Mouse (Mus musculus) layer of hippocampus, adult 9-11 months (tissue): ENCODE results near the gene Gm48551.

Source experiments
- DNase-seq: peaks from one replicate; pipeline ENCODE4 v3.0.0; 2022

Gene Gm48551

DNA sequence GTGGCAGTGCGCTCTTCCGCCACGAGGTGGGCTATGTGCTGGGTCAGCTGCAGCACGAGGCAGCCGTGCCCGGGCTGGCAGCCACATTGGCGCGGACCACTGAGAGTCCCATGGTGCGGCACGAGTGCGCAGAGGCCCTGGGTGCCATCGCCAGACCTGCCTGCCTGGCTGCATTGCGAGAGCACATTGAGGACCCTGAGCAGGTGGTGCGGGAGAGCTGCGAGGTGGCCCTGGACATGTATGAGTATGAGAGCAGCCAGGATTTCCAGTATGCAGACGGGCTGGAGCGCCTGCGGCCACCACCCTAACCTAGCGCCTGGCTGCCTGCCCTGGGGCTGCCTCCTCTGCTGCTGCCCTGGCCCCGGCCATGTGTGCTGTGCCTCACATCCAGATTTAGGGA, 3.5 kb downstream of the Gm48551 start:
- DNase-seq, result no peak

DNA sequence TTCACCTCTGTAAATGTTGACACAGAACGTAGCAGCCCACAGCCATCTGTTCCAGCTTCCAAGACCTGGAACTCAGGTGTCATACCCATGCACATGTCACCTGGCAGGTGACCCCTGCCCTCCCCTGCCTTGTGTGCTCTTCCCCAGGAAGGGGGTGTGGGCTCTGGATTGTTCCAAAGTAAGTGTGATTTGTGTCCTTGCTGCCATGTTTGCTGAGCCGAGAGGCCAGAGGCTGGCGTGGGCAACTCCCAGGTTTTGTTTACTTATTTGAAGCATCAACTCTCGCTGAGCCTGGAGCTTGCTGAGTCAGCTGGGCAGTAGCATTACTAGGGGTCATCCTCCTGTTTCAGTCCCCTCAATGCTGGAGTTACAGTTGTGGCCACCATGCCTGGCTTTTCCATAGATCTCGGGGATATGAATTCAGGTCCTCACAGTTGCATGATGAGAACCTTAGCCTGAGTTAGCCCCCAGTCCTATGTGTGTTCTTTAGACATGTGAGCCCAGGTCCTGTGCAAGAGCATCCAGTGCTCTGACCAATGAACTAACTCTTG, 4.3 kb downstream of the Gm48551 start, which contains the start of gene Gm48552:
Gm48552 (plus strand) TSS at position 501 of the 551 bp plus-strand sequence.
- no peak for DNase-seq

DNA sequence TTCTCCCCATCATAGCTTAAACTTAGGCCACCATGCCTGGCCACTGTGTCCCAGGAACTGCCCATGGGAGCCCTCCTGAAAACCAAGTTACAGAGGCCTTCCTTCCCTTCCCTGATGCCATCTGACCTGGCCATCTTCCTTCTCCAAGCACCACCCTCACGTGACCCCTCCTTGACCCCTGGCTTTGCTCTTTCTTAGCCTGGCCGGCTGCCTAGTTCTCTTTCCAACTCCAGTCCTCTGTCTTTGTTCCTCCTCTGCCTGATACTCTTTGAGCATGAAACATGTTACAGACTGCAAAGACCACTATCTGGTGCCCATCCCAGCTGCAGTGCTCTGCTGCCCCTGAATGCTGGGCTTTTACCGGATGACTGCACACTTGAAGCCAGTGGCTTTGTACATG, 5.1 kb downstream of the Gm48551 start:
- DNase-seq, result no peak

DNA sequence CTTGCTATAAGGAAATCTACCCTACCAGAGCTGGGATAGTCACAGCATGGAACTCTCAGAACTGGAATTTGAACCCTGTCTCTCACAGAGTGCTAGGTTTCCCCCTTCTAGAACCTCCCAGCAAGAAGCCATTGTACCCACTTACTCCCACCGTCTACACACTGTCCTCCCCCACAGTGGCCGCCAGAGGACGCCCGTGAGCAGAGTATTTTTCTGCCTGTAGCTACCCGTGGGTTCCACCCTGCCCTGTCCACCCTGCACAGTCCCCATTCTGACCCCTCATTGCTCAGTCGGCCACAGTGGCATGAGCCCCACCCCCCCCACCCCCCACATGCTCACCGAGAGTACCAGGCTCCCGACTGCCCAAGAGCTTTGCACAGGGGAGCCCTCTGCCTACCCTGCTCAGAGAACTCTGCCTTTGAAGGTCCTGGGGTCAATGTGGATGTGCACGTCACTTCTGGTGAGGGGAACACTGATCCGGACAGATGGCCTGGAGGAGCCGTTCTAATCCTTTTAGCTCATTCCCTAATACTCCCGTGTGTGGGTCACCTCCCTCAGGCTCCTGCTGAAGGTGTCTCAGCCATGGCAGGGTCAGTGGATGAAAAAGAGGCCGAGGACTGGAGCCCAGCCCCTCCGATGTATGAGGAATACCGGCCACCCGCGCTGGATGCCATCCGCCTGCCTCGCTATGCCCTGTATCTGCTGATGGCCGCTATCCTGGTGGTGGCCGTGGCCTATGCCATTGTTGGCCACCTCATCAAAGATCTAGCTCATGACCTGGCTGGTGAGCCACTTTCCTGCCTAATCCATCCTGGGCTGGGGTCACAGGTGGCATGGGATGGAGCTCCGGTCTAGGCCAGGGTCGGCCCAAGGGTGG, 5.8 kb downstream of the Gm48551 start:
- no peak for DNase-seq

DNA sequence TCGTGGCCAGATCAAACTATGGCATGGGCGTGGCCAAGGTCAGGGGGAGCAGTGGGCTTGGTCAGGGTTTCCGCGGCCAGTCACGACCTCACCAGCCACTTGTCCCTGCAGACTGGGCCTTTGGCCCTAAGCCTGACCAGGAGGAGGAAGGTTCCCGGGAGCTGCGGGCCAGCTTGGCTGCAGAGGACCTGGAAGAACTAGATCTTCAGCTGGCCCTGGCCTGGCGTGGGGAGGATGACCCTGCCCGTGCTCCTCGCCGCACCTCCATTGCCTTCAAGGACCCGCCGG, 6.4 kb downstream of the Gm48551 start:
- DNase-seq, result no peak

DNA sequence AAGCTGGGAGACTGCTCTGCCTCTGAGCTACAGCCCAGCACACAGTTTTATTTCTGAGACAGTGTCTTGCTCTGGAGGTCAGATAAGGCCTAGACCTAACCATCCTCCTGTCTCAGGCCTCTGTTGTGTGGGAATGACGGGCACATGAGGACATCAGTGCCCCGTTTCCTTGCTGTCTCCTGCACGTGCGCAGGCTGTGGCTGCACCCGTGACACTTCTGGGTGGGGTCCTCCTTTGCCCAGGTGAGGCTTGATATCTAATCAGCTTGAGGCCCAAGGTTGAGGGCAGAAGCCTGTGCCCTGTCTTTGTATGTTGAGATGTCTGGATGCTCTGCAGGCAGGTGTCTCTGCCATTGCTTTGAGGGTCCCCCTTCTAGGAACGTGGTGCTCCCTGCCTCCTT, 8.0 kb downstream of the Gm48551 start:
- no peak for DNase-seq

DNA sequence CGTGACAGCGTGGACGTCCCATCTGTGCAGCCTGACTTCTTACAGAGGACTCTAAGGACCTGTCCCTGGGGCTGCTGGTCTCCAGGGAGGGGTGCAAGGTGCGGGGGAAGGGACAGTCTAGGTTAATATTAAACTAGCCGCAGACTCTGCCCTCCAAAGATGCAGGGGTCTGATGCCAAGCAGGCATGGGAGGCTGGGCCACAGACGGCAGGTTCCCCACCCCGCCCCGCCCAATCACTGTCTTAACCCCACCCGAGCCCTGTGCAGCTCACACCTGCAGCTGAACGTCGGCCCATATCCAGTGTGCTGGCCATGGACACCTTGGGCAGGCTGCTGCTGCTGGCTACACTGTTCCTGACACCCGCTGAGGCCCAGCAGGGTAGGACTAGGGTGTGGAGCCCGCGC, 8.5 kb downstream of the Gm48551 start, which contains the start of gene Smim24:
Smim24 (plus strand) TSS at position 271 of the 405 bp plus-strand sequence.
- no peak for DNase-seq

DNA sequence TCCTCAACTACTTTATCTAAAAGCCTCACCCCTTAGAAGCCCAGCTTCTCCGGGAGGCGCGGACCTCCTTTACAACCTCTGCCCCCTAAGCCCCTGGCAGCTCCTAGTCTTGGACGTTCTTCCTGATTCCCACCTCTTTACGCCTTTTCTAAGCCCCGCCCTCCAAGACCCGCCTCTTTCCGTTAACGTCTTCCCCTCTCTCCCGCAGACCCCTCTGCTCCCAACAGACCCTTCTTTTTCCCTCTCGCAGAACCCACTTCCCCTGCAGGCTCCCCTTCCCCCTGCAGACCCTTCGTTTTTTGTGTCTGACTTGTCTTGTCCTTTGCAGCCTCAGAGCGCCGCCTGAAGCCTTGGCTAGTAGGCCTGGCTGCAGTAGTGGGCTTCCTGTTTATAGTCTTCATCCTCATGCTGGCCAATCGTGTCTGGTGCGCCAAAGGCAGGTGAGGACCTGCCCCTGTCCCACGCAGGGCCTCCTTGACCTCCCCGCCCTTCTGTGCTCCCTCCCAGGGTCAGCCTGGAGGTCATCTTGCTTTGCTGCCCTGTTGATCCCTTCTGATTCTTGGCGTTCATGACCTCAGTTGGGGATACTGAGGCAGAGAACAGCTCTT, 9.3 kb downstream of the Gm48551 start:
- DNase-seq, result no peak

DNA sequence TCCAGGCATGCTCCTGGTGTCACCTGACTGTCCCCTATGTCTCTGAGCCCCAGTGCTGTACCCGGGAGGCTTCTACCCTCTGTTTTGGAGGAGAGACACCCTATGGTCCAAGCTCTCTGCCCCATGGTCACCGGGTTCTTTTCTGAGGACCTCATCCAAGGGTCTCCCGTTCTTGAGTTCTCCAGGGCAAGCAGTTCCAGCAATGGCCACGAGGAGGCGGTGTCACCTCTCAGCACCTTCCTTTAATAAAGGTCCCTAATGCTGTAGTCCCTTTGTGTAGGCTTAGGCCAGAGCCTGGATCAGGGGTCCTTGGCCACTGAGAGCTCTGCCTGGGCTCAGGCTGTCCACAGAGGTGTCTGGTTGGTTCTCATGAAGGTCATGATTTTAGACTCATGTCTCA, 10.9 kb downstream of the Gm48551 start:
- no peak for DNase-seq

DNA sequence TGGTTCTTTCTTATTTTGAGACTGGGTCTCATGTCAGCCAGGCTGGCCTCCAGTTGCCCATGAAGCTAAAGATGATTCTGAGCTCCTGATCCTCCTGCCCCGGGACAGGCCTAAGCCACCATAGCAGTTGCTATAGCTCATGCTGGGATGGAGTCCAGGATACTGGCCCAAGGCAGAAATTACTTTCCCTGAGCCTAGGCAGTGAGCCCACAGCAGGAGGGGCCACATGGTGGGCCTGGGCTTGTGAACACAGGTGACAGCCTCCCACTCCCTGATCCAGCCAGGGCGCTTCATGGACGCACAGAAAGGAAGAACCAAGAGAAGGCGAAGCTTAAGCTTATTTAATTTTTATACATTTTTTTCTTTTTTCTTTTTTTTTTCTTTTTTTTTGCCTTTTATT, 11.6 kb downstream of the Gm48551 start:
- DNase-seq, result no peak

DNA sequence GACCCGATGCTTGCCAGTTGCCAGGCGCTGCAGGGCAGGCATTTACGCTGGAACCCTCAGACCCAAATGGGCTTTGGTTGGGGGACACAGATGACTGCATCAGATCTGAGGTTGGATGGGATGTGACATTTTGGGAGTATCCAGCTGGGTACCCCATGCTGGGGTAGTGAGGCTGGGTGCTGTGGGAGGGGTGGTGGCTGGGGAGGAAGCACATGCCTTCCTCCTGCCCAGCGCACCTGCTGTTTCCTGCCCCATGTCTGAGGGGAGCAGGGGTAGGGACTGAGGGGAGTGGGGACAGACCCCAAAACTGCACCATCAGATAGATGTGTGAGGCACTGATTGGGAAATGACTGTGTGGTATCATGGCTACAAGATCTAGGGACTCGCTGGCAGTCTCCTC, 12.5 kb downstream of the Gm48551 start:
- DNase-seq, result no peak

DNA sequence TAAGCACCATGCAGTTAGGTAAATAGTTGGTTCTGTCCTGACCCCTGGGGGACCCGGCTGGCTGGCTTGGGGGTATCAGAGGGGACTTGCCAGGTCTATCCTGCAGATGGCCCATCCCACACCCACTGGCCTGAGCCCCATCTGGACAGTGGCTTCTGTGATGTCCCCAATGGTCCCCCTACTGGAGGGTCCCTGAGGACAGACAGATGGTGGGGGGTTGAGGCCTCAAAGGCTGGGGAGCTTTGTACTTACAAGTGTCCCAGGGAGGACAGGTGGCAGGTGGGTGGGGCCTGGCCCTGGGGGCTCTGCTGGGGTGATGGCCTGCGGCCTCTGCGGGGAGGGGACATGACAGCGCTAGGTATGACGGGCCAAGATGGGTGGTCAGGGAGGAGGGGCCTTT, 15.0 kb downstream of the Gm48551 start:
- DNase-seq, result no peak

DNA sequence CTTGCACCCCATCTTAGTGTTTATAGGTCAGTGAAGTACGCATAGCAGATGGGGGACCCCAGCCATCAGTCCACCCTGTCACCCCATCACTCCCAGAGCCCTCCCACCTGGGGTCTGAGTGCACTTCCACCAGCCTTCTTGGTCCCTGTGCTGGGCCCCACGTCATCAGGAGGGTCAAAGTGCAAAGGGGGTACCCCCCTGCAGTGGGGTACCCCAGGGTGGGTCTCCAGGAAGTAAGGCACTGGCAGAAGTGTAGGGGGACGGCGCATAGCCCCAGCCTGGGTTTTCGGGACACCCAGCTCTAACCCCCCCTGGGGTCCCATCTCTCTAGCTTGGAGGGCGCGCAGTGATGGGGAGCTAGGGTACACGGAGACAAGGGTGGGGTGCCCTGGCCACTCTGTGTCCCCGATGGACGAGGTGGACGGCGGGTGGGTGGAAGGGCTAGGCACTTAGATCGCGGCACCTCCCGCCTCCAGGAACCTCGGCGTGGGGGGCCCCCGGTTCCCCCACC, 15.6 kb downstream of the Gm48551 start:
- DNase-seq, result no peak

DNA sequence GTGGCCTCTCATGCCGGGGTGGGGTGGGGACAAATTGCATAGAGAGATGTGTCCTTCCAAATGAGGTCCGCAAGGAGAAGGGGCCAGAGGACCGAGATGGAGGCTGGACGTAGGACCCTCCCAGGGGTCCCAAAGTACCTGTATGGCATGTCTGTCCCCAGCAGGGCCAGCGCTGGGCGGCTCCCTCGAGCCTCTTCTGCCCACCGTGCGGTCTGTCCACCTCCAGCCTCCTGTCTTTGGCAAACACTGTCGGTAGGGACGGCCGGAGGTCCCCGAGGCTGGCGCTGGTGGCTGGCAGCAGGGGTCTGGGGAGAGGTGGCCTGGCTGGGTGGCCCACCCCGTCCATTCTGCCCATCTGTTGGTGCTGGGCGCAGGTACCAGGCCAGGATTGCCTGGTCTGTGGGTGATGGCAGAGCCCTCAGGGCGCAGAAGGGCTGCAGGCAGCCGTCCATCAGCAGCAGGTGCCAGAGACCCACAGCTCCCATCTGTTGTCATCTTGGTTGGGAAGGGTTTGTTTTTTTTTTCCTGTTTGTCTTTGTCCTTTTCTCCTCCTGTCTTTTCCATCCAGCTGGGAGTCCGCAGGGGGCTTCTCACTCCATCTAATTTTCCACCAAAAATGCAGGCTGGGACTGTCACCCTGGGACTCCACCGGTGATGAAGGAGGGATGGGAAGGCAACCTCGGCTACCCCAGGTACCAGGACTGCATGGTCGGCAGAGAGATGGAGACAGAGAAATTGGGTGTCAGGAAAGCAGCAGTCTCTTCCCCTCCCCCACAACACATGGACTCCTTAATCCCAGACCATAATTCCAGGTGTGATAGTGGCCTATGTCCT, 16.3 kb downstream of the Gm48551 start:
- no peak for DNase-seq

DNA sequence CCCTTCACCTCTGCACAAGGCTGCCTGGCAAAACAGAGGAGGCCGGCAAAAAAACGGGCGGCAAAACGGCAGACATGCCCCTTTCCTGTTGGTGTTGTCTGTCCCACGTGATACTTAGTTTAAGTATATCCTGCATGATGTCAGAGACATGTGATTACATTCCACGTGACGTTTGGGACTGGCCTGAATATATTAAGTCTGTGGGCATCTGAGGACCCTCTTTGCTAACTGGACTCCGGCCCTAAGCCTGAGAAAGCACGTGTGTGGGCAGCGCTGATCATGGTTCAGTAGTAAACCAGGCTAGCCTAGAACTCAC, 16.9 kb downstream of the Gm48551 start:
- peak; percentile 81 for DNase-seq

DNA sequence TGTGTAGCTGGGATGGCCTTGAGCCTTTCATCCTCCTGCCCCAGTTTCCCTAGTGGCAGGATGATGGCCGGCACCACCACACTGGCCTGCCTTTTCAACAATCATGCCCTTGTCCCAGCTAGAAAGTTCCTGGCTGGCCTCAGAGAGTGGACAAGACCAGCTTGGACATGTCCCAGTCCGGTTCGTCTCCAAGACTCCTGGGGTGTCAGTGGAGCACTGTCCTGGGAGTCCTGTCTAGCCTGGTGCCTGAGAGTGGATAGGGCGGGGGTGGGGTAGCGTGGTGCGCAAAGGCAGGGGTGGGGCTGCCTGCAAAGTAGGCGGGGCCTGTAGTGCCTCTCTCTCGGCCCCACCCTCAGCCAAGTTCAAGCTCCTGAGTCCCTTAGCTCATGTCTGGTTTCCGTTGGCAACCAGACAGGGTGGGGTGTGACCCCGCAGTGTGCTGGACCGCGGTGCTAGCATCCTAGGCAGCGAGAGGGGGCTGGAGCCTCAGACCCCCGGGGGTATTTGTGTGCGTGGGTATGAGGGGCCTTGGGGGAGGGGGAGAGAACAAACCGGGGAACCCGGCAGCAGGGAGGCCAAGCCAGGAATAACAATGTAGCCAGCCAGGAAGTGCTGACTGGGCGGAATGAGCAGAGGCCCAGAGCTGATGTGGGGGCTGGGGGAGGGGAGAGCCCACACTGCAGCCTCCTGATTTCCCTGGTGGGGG, 17.4 kb downstream of the Gm48551 start:
- peak; percentile 85 for DNase-seq

DNA sequence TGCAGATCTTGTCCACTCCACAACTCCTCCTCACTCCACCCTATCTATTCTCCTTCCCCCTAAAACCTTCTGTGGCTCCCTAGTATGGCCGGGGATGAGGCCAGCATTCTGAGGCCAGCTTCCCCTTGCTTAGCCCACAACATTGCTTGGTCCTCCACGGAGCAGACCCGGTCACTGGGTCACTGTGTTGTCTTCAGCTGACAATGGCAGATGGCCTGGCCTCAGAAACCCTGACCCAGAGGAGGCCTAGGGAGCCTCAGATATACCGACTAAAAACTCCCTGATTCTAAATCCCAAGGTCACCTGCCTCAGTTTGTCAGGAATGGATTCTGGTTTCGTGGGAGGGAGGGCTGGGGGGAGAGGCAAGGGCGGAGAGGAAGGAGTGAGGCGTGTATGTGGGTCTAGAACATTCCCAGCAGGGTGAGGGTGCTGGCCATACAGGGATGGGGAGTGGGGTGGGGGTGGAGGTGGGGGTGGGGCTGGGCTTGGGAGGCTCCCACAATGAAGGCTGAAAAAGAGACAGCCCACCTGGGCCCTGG, 18.0 kb downstream of the Gm48551 start:
- no peak for DNase-seq

DNA sequence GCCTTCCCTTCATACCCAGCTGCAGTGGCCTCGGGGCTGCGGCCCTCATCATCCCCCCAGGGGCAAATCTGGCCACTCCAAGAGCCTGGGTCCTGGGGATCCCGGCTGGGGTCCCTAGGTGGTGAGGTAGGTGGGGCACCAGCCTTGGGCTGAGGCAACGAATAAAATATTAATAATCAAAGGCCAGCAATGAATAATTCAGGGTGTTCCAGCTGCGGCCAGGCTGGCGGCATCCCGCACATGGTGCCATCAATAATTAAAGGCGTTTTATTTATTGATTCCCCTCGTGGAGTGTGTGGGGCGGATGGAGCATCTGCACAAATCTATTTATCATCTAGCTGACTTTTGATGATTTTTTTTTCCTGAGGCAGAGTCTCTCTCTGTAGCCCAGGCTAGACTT, 19.2 kb downstream of the Gm48551 start:
- DNase-seq, result no peak

DNA sequence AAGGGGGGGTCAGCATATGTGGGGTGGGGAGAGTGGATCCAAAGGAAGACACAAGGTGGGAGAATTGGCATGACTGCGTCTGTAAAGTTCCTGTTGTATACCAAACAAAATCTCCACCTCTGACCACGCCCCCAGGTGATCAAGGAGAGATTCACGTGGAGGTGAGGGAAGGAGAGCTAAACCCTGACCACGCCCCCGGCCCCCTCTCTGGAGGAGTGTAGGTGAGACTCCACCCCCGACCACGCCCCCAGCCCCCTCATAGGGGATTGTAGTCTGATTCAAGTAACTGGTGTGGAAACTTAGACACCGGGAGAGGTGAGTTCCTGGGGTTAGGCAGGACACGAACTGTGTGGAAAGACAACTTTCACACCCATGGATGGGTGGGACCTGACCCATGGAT, 19.8 kb downstream of the Gm48551 start:
- no peak for DNase-seq

DNA sequence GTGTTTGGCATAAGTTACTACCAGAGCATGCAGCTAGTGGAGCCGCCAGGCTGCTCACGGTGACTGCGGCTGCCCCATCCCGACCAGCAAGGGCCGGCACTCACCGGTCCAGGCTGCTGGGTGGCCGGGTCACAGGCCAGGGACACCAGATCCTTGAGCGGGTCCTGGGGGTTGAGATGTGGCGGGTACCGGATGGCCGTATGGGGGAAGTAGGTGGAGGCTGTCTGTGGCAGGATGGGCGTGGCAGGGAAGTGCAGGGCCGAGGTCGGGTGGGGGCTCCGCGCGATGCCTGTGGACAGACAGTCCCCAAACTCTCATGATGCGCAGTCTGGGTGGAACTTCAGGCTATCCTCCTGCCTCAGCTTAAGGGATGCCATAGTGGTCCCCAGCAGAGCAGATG, 20.5 kb downstream of the Gm48551 start:
- DNase-seq, result no peak

DNA sequence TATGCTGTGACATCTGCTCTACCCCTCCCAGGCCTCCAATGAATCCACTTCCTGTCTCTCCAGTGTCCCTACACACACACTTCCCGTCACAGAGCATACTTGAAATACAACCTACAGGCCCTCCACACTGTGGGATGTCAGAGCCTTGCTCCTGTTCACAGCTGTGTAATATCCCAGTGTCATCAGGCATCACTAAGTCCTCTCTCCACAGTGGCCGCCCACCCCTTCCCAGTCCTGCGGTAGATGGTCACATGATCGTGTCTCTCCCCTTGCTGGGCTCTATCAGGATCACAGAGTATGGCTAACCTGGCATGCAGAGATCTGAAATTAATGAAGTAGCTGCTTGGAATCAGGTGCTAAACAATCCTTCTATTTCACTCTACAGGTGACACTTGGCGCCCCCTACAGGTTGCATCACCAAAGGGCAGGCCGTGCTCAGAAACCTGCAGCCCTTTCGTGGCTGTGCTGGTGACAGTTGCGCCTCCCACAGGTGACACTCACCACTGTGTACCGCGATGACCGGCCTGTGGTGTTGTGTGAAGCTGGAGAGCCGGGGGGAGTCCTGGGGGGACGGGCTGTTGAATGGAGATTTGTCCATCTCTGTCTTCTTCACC, 21.4 kb downstream of the Gm48551 start:
- no peak for DNase-seq
